Mouse (Mus musculus) B cell, adult 2 months (primary cell): Measurements from ENCODE around the gene Fkbp10.

Experiments used
- DNase-seq, 2 experiments: peaks; one replicate each; pipeline ENCODE4 v3.0.0; 2022

The Fkbp10 gene

DNA sequence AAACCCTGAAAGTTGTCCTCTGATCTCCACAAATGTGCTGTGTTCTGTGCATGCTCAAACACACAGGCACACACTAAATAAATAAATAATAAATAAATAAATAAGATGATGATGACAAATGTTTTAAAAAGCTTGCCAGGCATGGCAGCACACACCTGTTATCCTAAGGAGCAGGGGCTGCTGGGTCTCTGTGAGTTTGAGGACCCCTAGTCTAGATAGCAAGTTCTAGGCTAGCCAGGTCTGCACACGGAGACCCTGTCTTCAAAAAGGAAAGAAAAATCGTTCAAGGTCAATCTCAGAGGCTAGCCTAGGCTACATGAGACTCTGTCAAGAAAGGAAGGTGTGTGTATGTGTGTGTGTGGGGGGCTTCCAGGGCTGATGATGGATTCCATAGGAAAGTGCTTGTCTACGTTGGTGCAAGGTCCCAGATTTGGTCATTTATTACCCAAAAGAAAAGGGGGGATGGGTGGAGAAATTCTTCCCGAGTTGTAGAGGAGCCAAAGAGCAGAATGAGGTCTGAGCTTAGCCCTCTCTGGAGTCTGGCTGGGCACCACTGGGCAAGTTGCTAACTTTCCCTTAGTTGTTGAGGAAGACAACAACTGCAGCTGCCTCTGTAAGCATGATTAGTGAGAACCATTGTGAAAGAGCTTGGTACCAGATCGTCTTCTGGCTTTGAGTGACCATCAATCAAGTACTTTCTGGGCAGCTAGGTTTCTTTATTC is 21.0 kb upstream of the Fkbp10 start:
- DNase-seq: no peak

GRCm38 (mm10) chr11:100395200-100395599 is 20.3 kb upstream of the Fkbp10 start:
- DNase-seq: no peak

GRCm38 (mm10) chr11:100395861-100396631 is 19.5 kb upstream of the Fkbp10 start:
- DNase-seq: no peak

- DNase-seq: no peak
These were observed 18.5 kb upstream of the Fkbp10 start for GRCm38 (mm10) chr11:100396886-100397599.

- peak; percentile 97 to 98 for DNase-seq
These were observed 17.7 kb upstream of the Fkbp10 start, which contains the start of gene Jup for GRCm38 (mm10) chr11:100397600-100398389. TSS of gene Jup (minus strand) at chr11:100397763.

DNA sequence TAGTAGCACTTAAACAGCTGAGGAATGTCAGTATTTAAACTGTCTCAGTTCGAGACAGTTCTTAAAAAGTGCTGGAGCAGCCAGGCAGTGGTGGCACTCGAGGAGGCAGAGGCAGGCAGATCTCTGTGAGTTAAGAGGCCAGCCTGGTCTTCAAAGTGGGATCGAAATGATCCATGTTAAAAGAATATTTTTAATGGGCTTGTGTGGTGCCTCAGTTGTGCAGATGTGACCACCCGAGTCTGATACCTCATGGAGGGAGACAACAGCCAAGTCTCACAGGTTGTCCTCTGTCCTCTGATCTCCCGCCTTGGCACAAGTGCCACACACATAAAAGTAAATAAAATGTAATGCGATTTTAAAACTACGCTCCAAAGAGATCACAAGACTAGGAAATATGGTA is 17.0 kb upstream of the Fkbp10 start:
- no peak for DNase-seq

DNA sequence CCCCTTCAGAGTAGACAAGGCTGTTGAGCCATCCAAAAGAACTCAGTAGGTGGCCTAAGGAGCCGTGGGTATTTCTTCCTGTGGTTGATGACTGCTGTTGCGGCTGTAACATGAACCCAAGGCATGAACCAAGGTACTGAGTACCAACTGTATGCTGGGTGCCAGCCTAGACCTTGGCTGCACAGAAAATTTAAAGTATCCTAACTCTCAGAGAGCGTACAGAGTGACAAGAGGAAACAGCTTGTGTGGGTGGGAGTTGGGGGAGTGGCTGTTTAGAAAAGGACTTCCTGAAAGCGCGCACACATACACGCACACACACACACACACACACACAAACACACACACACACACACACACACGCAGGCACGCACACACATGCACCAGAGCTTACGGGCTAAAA is 16.2 kb upstream of the Fkbp10 start:
- DNase-seq: peak; percentile 53 to 60

DNA sequence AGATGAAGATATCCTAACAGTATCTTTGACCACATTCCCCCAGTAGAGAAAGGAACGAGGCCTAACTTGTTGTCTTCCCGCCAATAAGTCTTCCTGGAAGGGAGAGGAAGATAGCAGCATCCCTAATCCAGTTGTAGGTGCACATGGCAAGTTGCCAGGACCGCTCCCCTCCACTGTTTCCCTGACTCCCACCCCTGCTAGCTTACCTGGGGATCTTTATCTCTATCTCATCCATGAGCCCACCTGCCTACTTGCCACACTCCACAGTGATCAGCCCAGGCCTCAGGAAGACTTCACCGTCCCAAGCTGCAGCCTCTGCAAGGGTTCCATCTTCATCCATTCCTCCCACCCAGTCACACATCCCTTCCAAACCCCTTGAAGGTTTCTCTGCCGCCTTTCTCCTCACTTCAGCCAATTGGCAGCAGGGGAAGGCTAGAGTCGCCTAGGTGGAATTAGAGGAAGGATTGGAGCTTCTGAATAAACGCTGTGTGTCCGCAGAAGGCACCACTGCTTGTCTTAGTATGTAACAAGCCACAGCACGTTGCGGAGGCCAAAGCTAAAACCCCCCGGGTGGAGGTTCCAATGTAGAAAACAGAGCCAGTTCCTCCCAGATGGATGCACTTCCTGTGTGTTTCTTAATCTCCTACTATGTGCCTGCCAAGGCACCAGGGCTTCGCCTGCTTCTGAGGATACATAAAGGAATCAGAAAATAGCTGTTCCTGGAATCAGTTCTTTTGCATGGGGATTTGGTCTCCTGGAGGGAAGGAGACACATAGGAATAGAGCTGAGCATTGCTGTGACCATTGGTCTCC is 15.6 kb upstream of the Fkbp10 start:
- no peak for DNase-seq

DNA sequence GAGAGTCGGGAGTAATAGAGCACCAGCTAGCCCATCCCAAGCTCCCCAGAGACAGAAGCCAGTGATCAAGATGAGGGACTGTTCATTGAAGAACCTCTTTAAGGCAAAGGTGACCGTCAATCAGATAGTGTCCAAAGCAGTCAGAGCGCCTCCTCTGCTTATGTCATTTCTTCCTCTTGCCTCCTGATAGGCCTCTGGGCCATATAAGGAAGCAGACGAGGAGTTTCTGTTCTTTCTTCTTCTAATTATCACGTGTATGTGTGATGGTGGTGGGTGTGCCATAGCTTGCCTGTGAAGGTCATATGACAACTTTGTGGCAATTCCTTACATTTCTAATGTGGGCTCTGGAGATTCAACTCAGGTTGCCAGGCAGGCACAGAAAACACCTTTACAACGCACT is 14.7 kb upstream of the Fkbp10 start:
- DNase-seq: no peak

GRCm38 (mm10) chr11:100402240-100402639 is 13.3 kb upstream of the Fkbp10 start:
- DNase-seq: no peak

GRCm38 (mm10) chr11:100402682-100403081 is 12.8 kb upstream of the Fkbp10 start:
- DNase-seq: no peak

DNA sequence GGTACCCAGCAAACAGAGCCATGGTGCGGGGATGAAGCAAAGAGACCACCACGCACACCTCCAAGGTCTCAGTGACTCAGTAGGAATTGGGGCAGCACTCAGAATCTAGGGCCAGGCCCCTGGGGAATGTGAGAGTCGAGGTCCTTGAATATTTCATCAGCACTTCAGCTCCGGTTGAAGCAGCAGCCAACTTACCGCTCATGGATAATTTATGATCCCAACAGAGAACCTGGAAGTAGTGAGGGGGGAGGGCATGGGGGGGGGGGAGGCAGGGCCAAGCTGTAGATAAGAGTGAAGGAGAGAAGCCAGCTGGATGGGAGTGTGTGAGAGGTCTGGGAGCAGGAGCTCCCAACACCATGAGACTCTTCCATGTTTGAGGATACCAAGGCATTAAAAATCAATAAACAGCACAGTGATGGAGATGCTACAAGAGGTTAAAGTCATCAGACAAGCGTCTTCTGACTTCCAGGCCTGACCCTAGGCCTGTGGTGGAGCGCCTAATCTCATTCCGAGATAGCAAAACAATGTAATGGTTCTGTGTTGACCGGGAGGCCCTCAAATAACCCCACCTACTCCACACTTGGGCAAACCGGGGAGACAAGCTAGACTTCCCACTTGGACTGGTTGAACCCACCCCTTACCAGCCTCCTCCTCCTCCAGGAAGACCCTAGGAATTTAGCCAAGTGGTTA is 11.9 kb upstream of the Fkbp10 start:
- DNase-seq: no peak

- DNase-seq: no peak
These were observed 10.9 kb upstream of the Fkbp10 start for GRCm38 (mm10) chr11:100404456-100405074.

- no peak for DNase-seq
These were observed 9.2 kb upstream of the Fkbp10 start for GRCm38 (mm10) chr11:100406273-100406672.

GRCm38 (mm10) chr11:100406995-100407705 is 8.3 kb upstream of the Fkbp10 start:
- DNase-seq: no peak

GRCm38 (mm10) chr11:100408076-100408834 is 7.2 kb upstream of the Fkbp10 start:
- peak; percentile 68 to 76 for DNase-seq

DNA sequence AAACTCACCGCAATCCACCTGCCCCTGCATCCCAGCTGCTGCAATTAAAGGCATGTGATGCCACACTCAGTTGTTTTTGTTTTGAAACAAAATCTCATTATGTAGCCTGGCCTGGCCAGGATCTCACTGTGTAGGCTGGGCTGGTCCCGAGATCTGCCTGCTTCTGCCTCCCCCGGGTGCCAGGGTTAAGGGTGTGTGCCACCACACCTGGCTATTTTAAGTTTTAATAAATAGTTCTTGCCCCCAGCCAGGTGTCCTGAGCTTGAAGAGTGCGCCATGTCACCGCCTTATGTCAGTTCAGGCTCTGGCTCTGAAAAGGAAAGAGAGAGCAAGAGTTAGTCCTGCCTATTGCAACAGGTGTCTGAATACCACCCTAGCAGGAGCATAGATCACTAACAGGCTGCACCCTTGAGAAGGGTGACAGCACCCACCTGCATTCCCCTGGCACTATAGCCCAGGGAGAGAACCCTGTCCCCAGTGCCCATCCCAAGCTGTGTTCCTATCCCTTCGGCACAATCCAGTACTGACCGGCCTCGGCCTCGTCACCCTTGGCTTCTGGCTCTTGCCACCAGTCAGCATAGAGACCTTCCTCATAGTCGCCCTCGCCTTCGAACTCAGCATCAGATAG is 6.5 kb upstream of the Fkbp10 start:
- no peak for DNase-seq

GRCm38 (mm10) chr11:100409686-100410085 is 5.8 kb upstream of the Fkbp10 start:
- no peak for DNase-seq

DNA sequence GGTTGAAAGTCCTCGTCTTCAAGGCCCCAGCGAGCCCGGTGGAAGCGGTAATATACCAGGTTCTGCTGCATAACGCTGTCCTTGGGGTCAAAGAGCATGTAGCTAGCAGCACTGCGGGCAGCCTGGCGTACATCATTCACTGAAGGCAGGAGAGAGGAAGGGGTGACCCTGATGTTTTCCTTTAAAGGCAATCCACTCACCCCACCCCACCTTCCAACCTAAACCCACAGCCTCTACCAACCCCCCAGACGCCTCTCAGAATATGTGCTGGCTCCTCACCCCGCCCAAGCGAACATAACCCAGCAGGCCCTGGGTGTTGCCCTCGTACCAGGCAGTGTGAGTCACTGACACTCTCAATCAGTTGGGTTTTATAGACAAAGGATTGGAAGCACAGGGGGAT is 3.8 kb upstream of the Fkbp10 start:
- DNase-seq: no peak
